8 mouse cellular contexts compared by ENCODE assay signal in the genomic region with DNA sequence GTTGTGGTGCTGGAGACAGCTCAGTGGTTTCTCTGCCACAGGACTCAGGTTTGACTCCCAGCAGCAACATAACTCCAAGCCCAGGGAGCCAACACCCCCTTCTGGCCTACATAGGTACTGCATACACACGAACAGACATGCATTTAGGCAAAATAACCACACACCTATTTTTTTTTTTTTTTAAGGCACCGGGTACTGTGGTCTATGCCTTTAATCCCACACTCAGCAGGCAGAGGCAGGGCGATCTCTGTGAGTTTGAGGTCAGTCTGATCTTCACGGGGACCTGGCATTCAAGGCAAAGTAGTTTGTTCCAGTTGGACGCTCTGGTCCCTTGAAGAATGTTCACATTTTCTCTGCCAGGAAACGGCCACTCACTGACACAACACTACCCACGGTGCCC. TPM values are rescaled to one million over a fixed set of nuclear protein-coding genes. Genes with fewer than 3 reads are reported as not detected.
A peak's percentile ranks its signal among the peaks of the same experiment; 100 is the strongest.
DNase-seq lines count a peak whose midpoint lies in the region; ATAC-seq and TF ChIP-seq lines count a peak whose summit lies in the region.

No protein-coding gene starts in this region.

- DNase-seq in forebrain, postnatal 0 days: peak; percentile 10
- DNase-seq in 3T3-L1 (ENCODE audit: low read depth, low spot score): peak; percentile 55
- peak; percentile 56 for DNase-seq in T-cell, adult 2 months (ENCODE audit: low spot score)
- DNase-seq in urinary bladder, postnatal 14 days (ENCODE audit: low spot score): no peak
- no peak for DNase-seq in urinary bladder, postnatal 25 days (ENCODE audit: low spot score)
- DNase-seq in ovary, adult 18-20 months (ENCODE audit: low spot score): no peak

- no peaks in the 10 kb centered on the region for H3K36me3 ChIP-seq in forebrain, postnatal 0 days (ENCODE audit: insufficient read depth)
- H3K36me3 ChIP-seq in forebrain, embryonic 16.5 days (ENCODE audit: control insufficient read depth, insufficient read depth): no peaks in the 10 kb centered on the region
- H3K36me3 ChIP-seq in liver, embryonic 15.5 days (replicated peaks): no peaks in the 10 kb centered on the region

- H3K9me3 ChIP-seq in forebrain, postnatal 0 days (ENCODE audit: low read length): no peaks in the 10 kb centered on the region
- H3K9me3 ChIP-seq in forebrain, embryonic 16.5 days (ENCODE audit: control insufficient read depth, low read length): no peaks in the 10 kb centered on the region
- H3K9me3 ChIP-seq in liver, embryonic 15.5 days (replicated peaks): no peaks in the 10 kb centered on the region

- no peak overlapping the region for H3K27ac ChIP-seq in forebrain, postnatal 0 days (ENCODE audit: low read depth, low read length)
- no peak overlapping the region for H3K27ac ChIP-seq in forebrain, embryonic 16.5 days (ENCODE audit: low read length)
- 0 out of 2 replicates have a peak overlapping the region, but pooled peaks have one; percentile 1 for H3K27ac ChIP-seq in liver, embryonic 15.5 days (replicated peaks)

- H3K4me3 ChIP-seq in forebrain, postnatal 0 days (ENCODE audit: low read depth, low read length): no peak overlapping the region
- H3K4me3 ChIP-seq in forebrain, embryonic 16.5 days (replicated peaks; ENCODE audit: low read length): no peak overlapping the region
- no peak overlapping the region for H3K4me3 ChIP-seq in liver, embryonic 15.5 days (replicated peaks)

- H3K4me1 ChIP-seq in forebrain, postnatal 0 days (ENCODE audit: insufficient read depth): peaks cover 8% of the 10 kb centered on the region; the same call in 1 of the 2 replicates
- peaks cover 12% of the 10 kb centered on the region for H3K4me1 ChIP-seq in forebrain, embryonic 16.5 days (replicated peaks; ENCODE audit: control insufficient read depth, insufficient read depth, low read length)
- H3K4me1 ChIP-seq in liver, embryonic 15.5 days (replicated peaks): peaks cover 52% of the 10 kb centered on the region

- H3K4me2 ChIP-seq in forebrain, postnatal 0 days (ENCODE audit: low read depth): no peak overlapping the region
- no peak overlapping the region for H3K4me2 ChIP-seq in forebrain, embryonic 16.5 days (ENCODE audit: low read length)
- H3K4me2 ChIP-seq in liver, embryonic 15.5 days: peak overlapping the region; percentile 84; the same call in 1 of the 2 replicates

- H3K9ac ChIP-seq in forebrain, postnatal 0 days: no peak overlapping the region
- no peak overlapping the region for H3K9ac ChIP-seq in forebrain, embryonic 16.5 days (replicated peaks; ENCODE audit: low read depth, low read length)
- H3K9ac ChIP-seq in liver, embryonic 15.5 days: no peak overlapping the region

- H3K27me3 ChIP-seq in forebrain, postnatal 0 days (ENCODE audit: insufficient read depth, low read length): no peaks in the 10 kb centered on the region
- no peaks in the 10 kb centered on the region for H3K27me3 ChIP-seq in forebrain, embryonic 16.5 days (replicated peaks; ENCODE audit: control insufficient read depth, insufficient read depth, low read length)
- no peaks in the 10 kb centered on the region for H3K27me3 ChIP-seq in liver, embryonic 15.5 days

- no peak for ATAC-seq in forebrain, postnatal 0 days
- no peak for ATAC-seq in forebrain, embryonic 16.5 days
- no peak for ATAC-seq in liver, embryonic 15.5 days (ENCODE audit: insufficient read depth)

- peak; percentile 53 for TF ChIP-seq CTCF in forebrain, postnatal 0 days (IDR thresholded peaks at IDR 0.05; ENCODE audit: low read depth)

- WGBS in forebrain, postnatal 0 days: 80% methylated on average over 7 of the region's 7 CpGs
- 75% methylated on average over 7 of the region's 7 CpGs for WGBS in forebrain, embryonic 16.5 days
- WGBS in liver, embryonic 15.5 days (ENCODE audit: insufficient replicate concordance): 53% methylated on average over 7 of the region's 7 CpGs

RNA-seq across cellular contexts. Expression of gene Kyat1, which starts 2.2 kb away (rescaled TPM):
- total RNA-seq in forebrain, postnatal 0 days (2014; rRNA removed): 18.3 and 22.6 TPM in 2 replicates
- polyA plus RNA-seq in forebrain, postnatal 0 days (2015; fragmentation: Nextera tagmentation; extraction: Ambion mirVana): 14.7 and 15.7 TPM in 2 replicates
- 15.4 and 16.3 TPM in 2 replicates for polyA plus RNA-seq in forebrain, embryonic 16.5 days (2015; fragmentation: Nextera tagmentation; extraction: Ambion mirVana)
- polyA plus RNA-seq in liver, embryonic 15.5 days (2015; fragmentation: Nextera tagmentation; extraction: Ambion mirVana): 11.7 and 13.9 TPM in 2 replicates

RNA-seq across cellular contexts. Expression of gene Spout1, which starts 25.2 kb away (rescaled TPM):
- total RNA-seq in forebrain, postnatal 0 days (2014; rRNA removed): 36.1 and 40.1 TPM in 2 replicates
- polyA plus RNA-seq in forebrain, postnatal 0 days (2015; fragmentation: Nextera tagmentation; extraction: Ambion mirVana): 50.3 and 53.5 TPM in 2 replicates
- 63.8 and 65.9 TPM in 2 replicates for polyA plus RNA-seq in forebrain, embryonic 16.5 days (2015; fragmentation: Nextera tagmentation; extraction: Ambion mirVana)
- 24.9 and 27.3 TPM in 2 replicates for polyA plus RNA-seq in liver, embryonic 15.5 days (2015; fragmentation: Nextera tagmentation; extraction: Ambion mirVana)

RNA-seq across cellular contexts. Expression of gene Endog, which starts 32.1 kb away (rescaled TPM):
- total RNA-seq in forebrain, postnatal 0 days (2014; rRNA removed): 31.8 and 37.1 TPM in 2 replicates
- 29.0 and 31.1 TPM in 2 replicates for polyA plus RNA-seq in forebrain, postnatal 0 days (2015; fragmentation: Nextera tagmentation; extraction: Ambion mirVana)
- 10.7 and 13.3 TPM in 2 replicates for polyA plus RNA-seq in forebrain, embryonic 16.5 days (2015; fragmentation: Nextera tagmentation; extraction: Ambion mirVana)
- polyA plus RNA-seq in liver, embryonic 15.5 days (2015; fragmentation: Nextera tagmentation; extraction: Ambion mirVana): 17.9 and 22.1 TPM in 2 replicates

RNA-seq across cellular contexts. Expression of gene Lrrc8a, which starts 34.1 kb away (rescaled TPM):
- total RNA-seq in forebrain, postnatal 0 days (2014; rRNA removed): 32.3 and 44.5 TPM in 2 replicates
- 48.0 and 55.3 TPM in 2 replicates for polyA plus RNA-seq in forebrain, postnatal 0 days (2015; fragmentation: Nextera tagmentation; extraction: Ambion mirVana)
- polyA plus RNA-seq in forebrain, embryonic 16.5 days (2015; fragmentation: Nextera tagmentation; extraction: Ambion mirVana): 58.9 and 59.7 TPM in 2 replicates
- polyA plus RNA-seq in liver, embryonic 15.5 days (2015; fragmentation: Nextera tagmentation; extraction: Ambion mirVana): 10.5 and 11.6 TPM in 2 replicates

RNA-seq across cellular contexts. Expression of gene Gm28035, which starts 36.9 kb away (rescaled TPM):
- total RNA-seq in forebrain, postnatal 0 days (2014; rRNA removed): 4.2 and 5.1 TPM in 2 replicates
- 0.13 and 0.16 TPM in 2 replicates for polyA plus RNA-seq in forebrain, postnatal 0 days (2015; fragmentation: Nextera tagmentation; extraction: Ambion mirVana)
- 0.46 and 0.58 TPM in 2 replicates for polyA plus RNA-seq in forebrain, embryonic 16.5 days (2015; fragmentation: Nextera tagmentation; extraction: Ambion mirVana)
- 0.10 and 0.16 TPM in 2 replicates for polyA plus RNA-seq in liver, embryonic 15.5 days (2015; fragmentation: Nextera tagmentation; extraction: Ambion mirVana)

Comparison
In these comparisons a context has a peak if more than half of its experiments do, and no peak if none do; other contexts are left out.
1. DNase-seq: peak in forebrain, postnatal 0 days (single experiment), 3T3-L1 (single experiment) and T-cell, adult 2 months (single experiment); none in urinary bladder, postnatal 14 days (single experiment), urinary bladder, postnatal 25 days (single experiment) and ovary, adult 18-20 months (single experiment).